Mouse (Mus musculus) limb, embryonic 15.5 days (tissue): ENCODE results near the gene Por. TPM values are rescaled to one million over a fixed set of nuclear protein-coding genes. Genes with fewer than 3 reads are reported as not detected.

ENCODE experiments used
- microRNA-seq: library from miRNA; unstranded; fragments of <30 nt; microRNA quantifications from one replicate; pipeline ENCODE4, GENCODE M21; 2016
- polyA plus RNA-seq: library from polyadenylated mRNA; unstranded; fragments of >200 nt; fragmentation: Nextera tagmentation; extraction: Ambion mirVana; gene quantifications from 2 replicates; pipeline ENCODE4 v1.2.1, GENCODE M21; 2015

Por gene
- polyA plus RNA-seq, 1 experiment from 2014 or later = 93.7 TPM

Small RNA genes within 50 kb of the gene (microRNA-seq; reads per million reads assigned to microRNA genes)
- not detected for gene Mir7034

Other genes starting within 250 kb of the Por start
- 33.5 and 34.1 TPM in 2 replicates for gene Hip1, start 124.9 kb upstream of the Por start, polyA plus RNA-seq
- not detected in 2 replicates for gene Ccl26, start 106.5 kb upstream of the Por start, polyA plus RNA-seq
- 2.9 and 3.4 TPM in 2 replicates for gene Ccl24, start 97.0 kb upstream of the Por start, polyA plus RNA-seq
- 33.3 and 33.4 TPM in 2 replicates for gene Rhbdd2, start 37.4 kb upstream of the Por start, polyA plus RNA-seq
- 39.4 and 44.1 TPM in 2 replicates for gene Tmem120a, start 74.4 kb downstream of the Por start, polyA plus RNA-seq
- gene Styxl1, start 108.4 kb downstream of the Por start, polyA plus RNA-seq = 0.14 TPM in 2 replicates
- gene Mdh2, start 108.4 kb downstream of the Por start, polyA plus RNA-seq = 435 and 486 TPM in 2 replicates
- 0.32 and 0.36 TPM in 2 replicates for gene Srrm3, start 136.9 kb downstream of the Por start, polyA plus RNA-seq
- 1,190 and 1,326 TPM in 2 replicates for gene Hspb1, start 217.9 kb downstream of the Por start, polyA plus RNA-seq